Mouse (Mus musculus) megakaryocyte-erythroid progenitor cell, adult 5-6 weeks (primary cell): ENCODE data around the gene Ccnd2. TPM values are rescaled to one million over a fixed set of nuclear protein-coding genes. Genes with fewer than 3 reads are reported as not detected.

ENCODE experiments used
- ATAC-seq: replicated peaks from 2 replicates; pipeline ENCODE4 v1.8.0; 2016; ENCODE audit warnings: mild to moderate bottlenecking, inconsistent platforms; ENCODE audit not compliant: severe bottlenecking, poor library complexity, low FRiP score, low TSS enrichment
- total RNA-seq, 2 experiments: library from RNA; stranded (forward) in 1 of 2; stranded (reverse) in 1 of 2; fragments of 200-1000, 215-1000 nt in 1 of 2; fragments of >200 nt in 1 of 2; fragmentation: Nextera tagmentation in 1 of 2; gene quantifications; 2 replicates each; pipeline ENCODE4 v1.2.3; 2014 to 2017

The Ccnd2 gene
- total RNA-seq (2014; fragmentation: Nextera tagmentation): 73.8 and 98.1 TPM in 2 replicates
- total RNA-seq (2017): 37.0 and 40.1 TPM in 2 replicates

DNA sequence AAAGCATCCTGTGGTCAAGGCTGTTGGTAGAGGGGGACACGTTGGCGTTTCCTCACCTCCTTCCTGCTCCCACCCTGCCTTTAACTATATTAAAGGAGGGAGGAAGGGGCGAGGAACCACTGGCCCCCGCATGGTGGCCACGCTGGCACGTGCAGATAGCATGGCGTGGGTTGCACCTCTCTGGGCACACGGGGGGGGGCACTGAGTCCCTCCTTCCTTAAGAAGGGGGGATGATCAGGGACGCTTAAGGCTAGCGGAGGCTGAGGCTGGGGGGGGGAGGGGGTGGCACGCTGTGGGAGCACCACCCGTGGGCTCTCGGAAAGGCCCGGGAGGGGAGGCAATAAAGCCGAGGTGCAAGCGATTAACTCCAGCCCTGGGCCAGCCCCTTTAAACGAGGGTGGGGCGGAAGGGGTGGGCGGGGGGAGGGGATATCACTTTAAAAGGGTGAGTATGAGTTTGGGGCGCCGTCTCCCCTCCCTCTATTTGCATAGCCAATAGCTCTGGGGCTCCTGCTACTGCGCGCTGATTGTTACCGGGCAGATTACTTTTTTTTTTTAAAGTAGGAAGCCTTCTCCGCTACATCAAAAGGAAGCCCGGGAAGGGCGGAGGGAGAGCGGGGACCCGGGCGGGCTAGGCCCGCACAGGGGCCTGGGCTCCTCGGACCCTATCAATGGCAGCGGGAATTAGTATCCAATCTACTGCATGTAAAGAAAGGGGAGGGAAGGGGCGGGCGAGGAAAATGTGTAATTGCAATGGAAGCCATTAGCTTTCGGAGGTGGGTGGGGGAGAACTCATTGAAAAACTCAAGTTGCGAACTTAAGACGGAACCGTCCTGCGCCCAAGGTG, at the start of gene Ccnd2:
Gene Ccnd2, minus strand, starts transcription at position 88 of the 846 bp plus-strand sequence.
- ATAC-seq: peak; percentile 36

DNA sequence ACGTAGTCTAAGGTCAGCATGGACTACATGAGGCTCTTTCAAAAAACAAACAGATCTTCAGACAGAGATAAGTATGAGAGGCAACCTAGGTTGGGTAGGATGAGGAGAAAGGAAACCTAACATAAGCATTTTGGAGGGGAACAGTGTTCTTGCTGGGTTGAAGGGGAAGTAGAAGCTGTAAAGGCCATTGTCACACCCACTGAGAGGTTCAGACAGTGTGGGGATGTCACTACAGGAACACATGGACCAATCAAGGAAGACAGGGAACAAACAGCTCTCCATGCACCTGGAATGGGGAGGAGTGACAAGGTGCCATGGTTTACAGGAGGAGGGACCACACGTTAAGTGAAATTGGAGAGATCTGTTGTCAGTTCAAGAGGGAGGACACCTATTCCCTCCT, 45.0 kb upstream of the Ccnd2 start:
- no peak for ATAC-seq

DNA sequence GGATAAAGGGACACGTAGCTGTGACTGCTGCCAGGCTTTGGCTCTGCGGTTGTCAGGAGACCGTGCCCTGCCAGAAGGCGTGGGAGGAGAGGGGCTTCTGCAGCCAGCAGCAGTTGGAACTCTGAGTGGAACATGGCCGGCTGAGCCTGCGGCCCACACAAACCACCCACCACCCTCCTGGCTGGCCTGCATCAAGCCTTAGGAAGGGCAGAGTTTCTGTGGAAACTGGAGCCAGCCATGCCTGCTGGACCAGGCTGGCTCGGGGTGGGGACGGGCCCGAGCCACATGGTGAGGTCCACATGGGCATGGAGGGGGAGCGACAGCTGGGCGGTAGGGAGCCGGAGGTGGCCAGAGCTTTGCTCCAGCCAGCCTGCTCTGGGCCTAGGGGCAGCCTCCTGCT, 29.3 kb upstream of the Ccnd2 start:
- ATAC-seq: no peak

DNA sequence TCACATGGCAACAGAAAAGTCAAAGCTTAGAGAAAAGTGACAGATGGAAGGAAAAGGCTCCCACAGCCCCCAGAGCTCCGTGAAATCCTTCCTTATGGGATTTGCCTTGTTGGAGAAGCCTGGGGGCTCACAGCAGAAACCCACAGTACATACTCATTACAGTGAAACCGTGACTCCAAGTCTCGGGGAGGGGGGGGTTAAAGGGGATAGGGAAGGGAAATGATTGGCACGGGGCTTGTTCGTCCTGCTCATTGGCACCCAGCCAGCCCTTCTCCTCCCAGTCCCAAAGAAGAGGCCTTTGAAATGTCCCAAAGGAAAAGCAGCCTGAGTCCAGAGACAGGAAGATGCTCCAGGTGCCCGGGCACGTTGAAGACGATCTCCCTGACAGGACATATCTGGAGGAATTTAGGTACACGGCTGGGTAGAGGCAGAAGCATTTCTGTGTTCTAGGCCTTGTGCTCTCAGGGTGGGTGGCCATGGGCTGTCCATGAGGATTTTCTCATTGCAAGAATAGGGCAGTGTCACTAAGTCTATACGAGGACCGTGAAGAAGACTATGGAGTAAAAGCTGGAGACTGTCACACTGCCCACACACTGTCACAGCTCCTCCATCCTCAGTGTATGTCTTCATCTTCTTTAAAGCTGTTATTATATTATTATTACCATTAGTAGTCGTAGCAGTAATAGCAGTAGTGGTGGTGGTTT, 27.2 kb upstream of the Ccnd2 start:
- ATAC-seq: no peak

DNA sequence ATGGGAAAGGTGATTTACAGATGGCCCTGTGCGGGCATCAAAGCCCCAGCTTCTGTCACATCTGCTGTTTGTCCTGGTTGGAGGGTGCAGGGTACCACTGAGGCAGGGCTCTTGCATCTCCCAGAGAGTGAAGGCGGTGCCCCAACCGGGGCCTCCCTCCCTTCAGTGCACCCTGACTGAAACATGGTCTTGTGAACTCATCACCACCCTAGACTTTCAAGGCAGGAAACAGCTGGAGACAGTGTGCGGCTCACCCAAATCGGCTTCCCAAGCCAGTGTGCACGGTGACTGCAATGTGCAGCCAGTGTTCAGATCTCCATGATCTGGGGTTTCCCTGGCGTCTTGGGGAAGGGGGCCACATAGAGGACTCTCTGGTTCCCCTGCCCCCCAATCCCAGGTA, 26.0 kb upstream of the Ccnd2 start:
- no peak for ATAC-seq

DNA sequence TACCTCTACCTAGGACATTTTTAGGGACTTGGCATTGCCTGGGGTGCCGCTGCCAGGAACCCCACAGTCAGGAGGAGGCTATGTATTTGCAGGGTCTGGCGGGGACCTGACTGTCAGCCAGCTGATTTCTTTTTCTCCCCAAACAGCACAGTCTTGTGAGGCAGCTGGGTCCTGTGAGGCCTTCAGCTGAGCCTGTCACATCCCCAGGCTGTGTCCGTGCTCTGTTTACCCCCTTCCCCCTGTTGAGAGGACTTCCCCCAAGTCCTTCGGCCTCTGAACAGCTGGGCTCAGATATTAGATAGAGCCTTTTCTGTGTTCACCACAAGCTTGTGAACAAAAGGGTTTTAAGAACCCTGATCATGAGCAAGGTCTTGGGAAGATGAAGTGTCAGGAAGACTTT, 25.4 kb upstream of the Ccnd2 start:
- ATAC-seq: no peak

DNA sequence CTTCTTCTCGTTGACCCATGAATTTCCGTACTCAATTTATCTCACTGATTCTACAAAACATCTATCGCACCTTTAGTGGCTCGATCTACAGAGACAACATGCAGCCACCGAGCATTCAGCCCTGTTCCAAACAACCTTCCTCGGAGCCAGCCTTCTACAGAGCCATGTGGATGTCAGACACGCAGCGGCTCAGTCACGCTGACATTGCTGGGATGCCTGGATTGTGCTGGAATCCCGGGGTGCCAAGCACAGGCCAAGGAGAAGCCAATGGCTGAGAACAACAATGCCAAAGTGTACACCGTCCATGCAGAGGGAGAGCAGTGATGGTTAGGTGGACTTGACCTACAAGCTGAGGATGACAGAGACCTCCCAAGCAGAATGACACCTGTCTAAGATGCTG, 20.5 kb upstream of the Ccnd2 start:
- ATAC-seq: no peak

DNA sequence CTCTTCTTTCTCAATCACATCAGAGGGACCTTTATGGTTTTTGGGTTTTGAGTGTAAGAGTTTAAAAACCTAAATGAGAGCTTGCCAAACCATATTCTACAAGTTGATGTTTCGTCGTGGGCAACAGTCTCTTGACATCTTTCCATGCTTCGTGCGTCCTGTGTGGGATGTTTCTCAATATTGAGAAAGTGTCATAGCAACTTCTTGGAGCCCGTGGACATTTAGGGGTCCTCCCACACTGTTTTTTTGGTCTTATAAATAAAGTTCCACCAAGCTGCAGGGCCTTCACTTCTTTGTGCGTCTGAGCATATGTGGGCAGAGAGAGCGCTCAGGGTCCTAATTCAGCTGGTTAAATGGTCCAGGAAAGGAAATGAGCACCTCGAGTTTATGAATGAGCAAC, 18.7 kb upstream of the Ccnd2 start:
- no peak for ATAC-seq

DNA sequence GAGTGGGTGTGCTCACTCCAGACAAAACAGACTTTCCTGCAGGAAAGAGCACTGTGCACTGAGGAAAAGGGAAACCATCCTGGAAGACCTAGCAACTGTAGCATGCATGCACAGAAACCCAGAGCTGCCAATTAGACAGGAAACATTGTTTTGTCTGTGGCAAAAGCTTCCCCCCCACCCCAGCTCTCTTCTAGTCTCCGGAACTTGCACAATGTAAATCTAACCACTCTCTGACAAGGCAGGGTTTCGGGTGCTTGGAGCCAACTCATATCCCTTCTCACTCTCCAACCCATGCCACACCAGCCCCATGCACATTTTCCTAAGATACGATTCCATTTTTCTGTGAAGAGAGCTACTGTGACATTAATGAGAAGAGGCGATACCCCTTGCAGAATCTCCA, 13.7 kb upstream of the Ccnd2 start:
- ATAC-seq: no peak

DNA sequence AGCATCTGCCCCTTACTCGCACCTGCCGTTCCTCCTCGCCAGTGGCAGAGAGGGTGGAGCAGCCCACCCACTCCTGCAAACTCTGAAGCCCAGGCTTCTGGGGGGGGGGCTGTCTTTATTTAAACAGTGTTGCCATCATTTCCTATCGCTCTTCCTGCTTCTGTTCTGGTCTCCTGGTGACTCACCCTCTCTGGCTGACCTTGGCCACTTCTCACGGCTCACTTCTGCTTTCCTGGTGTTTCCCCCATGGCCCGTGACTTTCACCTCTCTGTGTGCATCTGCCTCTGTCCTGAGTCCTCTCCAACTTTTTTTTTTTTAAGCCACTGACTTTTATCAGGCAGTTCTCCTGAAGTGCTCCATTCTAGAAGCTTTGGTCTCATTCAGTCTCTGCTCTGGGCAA, 10.8 kb upstream of the Ccnd2 start:
- no peak for ATAC-seq

DNA sequence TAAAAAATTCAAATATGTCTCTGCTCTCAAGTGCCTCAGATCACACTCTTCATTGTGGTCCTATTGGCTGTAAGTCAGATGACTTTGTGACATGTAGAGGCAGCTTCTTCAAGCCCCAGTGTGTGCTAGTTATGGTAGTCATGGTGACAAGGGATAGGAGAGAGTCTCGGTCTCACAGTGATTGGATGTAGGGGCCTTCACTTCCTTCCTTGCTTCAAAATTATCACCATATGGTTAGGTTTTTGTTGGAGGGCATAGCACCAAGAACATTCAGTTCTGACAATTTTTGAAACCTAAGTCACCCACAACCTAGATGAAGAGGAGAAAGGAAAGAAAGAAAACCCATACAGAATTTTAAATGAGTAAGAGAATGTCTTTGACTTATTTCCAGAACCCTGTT, 5.3 kb upstream of the Ccnd2 start:
- no peak for ATAC-seq

DNA sequence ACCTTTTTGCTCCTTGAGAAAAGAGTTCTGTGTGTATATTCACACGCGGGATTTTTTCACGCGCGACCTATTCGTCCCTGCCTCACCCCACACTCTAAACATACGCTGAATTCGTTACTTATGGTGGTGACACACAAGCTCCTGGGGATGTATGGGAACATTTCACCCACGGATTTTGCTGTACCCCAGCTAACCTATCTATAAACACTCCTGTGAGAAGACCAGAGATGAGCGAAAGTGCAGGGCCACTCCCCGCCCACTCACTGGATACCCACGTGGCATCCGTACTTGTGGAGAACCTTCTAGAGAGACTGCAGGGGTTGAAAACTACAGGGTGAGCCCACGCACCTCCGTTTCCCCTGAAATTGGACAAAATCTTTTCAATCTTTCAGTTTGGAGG, 3.5 kb upstream of the Ccnd2 start:
- no peak for ATAC-seq

DNA sequence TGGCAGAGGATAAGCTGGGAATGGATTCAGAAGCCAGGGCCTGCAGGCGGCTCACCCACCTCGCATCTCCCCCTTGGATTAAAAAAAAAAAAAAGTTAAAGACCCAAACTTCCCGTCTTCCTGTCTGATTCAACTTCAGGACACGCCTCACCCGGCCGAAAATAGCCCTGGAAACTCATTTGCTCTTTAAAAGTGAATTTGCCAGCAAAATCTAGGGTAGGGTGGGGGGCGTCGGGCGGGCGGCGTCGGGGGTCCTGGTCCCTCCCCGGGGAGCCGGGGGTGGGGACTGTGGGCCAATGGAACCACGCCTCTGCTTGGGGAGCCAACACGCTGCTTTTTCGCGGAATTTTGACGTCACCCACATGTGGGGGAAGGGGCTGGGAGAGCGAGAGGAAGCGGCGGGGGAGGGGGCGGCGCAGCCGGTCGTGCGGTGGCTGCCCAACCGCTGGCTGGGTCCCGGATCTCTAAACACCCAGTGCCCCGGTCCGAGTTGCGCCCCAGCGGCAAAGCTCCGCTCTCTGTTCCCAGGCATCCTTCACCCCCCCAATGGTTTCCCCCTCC, 2.8 kb upstream of the Ccnd2 start:
- no peak for ATAC-seq

DNA sequence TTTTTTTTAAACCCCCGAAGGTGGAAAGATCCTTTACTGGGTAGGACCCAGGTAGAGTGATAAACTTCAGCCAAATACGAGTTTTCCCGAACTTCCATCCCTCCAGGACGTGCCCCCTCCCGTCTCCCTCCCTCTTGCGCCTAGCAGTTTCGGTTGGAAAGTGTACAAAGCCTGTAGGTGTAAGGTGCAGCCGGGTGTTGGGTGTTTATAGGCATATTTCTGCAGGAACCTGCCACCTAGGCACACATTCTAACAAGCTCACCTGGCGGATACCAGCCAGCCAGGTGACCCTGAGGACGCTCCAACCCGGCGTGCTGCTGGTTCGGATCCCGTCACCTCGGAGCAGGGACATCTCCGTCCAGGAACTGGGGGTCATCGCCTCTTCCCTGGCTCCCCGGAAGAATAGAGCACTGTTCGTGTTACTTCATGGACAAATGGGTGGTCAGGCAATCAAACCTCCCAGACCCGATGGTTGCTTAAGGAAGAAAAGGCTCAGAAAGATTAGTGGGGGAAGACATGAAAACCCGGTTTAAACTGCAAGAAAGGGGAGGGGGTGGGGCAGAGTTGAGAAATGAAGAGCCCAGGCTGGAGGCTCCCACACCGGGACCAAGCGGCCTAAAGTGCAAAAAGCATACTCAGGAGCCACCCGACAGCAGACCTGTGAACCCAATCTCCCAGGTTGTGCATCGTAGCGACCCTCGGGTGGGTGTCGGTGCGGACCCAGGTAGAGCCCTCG, 2.1 kb upstream of the Ccnd2 start:
- no peak for ATAC-seq

DNA sequence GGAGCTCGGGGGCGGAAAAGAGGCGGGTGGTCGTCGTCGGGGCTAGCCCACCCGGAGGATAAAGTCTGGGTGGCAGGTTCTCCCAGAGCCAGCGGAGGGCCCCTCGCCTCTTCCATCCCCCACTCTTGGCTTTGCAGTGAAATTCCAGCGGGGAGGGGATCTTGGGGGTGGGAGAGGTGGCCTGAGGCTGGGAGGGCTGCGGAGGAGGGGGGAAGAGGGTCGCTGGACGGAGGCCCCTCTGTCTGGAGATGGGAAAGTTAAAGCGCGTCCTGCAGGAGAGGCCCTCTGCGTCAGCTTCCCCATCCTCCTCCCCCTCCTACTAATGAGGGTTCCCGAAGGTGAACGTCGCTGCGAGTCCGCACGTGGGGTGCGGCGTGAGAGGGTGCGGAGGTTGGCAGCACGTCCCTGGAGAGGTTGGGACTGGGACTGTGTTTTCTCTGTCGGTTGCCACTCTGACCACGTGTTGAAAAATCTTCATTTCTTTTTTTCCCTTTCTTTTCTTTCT, 1.4 kb upstream of the Ccnd2 start:
- no peak for ATAC-seq

DNA sequence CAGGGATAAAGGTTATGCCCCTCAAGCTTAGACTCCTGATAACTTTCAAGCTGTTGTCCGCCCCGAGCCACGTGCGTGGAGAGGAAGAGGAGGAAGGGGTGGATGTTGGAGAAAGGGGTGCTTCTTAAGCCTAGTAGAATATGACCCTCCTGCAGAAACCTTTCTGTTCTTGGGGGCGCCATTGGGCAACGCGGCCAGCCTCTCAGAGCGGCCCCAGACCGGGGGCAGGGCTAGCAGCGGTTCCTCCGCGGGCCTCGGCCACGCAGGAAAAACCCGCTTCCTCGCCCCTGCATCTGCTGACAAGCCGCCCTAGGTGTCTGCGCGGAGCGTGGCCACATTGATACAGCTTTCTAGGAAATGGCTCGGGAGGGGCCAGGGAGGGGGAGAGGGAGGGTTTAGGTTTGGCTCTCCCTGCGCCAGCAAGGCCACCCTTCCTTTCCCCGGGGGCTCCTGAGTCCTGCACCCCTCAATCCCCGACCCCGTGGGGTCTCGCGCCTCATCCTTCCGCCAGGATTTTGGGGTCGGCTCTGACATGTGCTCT, 358 bp downstream of the Ccnd2 start:
- peak; percentile 32 for ATAC-seq

DNA sequence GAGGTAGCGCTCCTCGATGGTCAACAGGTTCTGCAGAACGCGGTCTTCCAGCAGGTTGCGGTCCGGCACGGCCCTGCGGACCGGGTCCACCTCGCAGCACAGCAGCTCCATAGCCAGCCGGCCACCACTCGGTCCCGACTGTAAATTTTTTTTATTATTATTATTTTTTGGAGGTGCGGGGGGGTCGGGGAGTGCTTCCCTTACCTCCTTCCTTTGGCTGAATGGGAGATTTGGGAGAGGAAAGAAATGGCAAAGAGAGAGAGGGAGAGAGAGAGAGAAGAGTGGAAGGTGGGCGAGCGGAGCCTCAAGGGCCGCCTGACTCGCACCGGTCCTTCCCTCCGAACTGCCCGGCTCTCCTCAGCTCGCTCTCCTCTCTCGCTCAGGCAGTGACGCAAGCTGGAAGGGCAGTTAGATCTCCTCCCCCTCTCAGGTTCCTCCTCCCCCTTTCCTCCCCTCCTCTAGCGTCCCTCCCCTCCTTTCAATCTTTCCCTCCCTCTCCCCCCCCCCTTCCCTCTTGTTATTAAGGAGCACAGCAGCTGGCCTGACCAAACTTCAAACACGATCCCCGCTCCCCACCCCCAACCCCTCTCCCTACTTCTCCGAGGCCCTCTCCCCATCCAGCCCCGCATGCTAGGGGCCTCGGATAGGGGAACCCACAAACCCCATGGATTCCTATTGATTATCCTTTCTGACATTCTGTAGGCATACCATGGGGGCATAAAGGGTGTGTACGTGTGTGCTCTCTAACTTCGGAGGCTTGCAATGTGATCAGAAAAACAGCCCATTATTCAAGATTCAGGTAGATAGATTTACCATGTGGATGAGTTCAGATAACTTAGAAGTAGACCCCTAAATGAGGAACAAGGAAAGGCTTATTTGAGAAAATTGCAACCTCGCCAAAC, 1.1 kb downstream of the Ccnd2 start:
- peak; percentile 54 for ATAC-seq

DNA sequence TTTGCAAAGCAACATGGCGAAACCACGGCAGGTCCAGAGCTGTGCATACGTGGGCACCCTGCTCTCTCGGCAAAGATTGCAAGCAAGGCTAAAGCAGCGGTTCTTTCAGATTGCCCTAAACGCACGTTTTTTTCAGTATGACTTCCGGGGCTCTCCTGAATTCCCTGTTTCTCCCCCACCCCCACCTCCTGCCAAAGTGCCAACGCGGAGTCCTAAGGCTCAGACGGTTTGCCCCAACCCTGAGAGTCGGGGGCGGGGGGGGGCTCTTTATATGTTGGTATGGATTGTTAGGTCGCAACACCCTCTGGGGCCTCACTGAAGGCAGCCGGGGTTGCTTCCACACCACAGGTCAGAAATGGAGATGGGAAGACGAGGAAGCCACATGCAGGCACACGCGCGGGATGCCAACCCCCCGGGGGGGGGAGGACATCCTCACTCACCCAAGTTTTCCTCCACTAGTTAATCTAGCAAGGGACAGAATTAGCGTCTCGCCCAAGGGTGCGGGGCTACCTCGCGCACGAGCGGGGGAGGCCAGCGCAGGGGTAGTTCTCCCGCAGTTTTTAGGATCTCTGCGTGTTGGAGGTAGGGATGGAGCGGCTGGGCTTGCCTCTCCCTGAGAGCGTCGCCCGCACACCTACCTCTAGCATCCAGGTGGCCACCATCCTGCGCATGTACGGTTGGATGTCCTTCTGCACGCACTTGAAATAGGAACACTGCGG, 1.9 kb downstream of the Ccnd2 start:
- no peak for ATAC-seq
